Mouse (Mus musculus) lung, embryonic 16.5 days (tissue): ENCODE measurements around the gene Ehmt1. TPM values are rescaled to one million over a fixed set of nuclear protein-coding genes. Genes with fewer than 3 reads are reported as not detected.

Source experiments
- ATAC-seq: fragments of 200-750 bp; cut with Nextera tagmentation; 2 replicates; pipeline ENCODE4 v1.8.0; 2017; ENCODE audit warnings: low read depth, mild to moderate bottlenecking, moderate library complexity
- H3K27ac ChIP-seq: fragments of 300-500 bp; sonication (generic); 2 replicates; pipeline ENCODE4 v1.5.1; 2014; ENCODE audit warnings: mild to moderate bottlenecking, control low read depth, low read length
- H3K27me3 ChIP-seq: fragments of 300-500 bp; sonication (generic); 2 replicates; pipeline ENCODE4 v1.6.1; 2014; ENCODE audit warnings: low read depth, low read length, mixed read lengths; ENCODE audit not compliant: control insufficient read depth, insufficient read depth
- H3K36me3 ChIP-seq: fragments of 300-500 bp; sonication (generic); 2 replicates; pipeline ENCODE4 v1.6.1; 2014; ENCODE audit warnings: low read length; ENCODE audit not compliant: control insufficient read depth, insufficient read depth
- H3K4me1 ChIP-seq: fragments of 300-500 bp; sonication (generic); replicated peaks from 2 replicates; pipeline ENCODE4 v1.6.1; 2014; ENCODE audit warnings: low read length, mixed read lengths; ENCODE audit not compliant: control insufficient read depth, insufficient read depth
- H3K4me2 ChIP-seq: fragments of 300-500 bp; sonication (generic); 2 replicates; pipeline ENCODE4 v1.6.1; 2014; ENCODE audit warnings: low read depth, low read length, control low read depth
- H3K4me3 ChIP-seq: fragments of 300-500 bp; sonication (generic); 2 replicates; pipeline ENCODE4 v1.5.1; 2014; ENCODE audit warnings: mild to moderate bottlenecking, low read length, control low read depth
- H3K9ac ChIP-seq: fragments of 300-500 bp; sonication (generic); 2 replicates; pipeline ENCODE4 v1.6.1; 2014; ENCODE audit warnings: low read length, control low read depth
- H3K9me3 ChIP-seq: fragments of 300-500 bp; sonication (generic); 2 replicates; pipeline ENCODE4 v1.6.1; 2016; ENCODE audit warnings: low read length; ENCODE audit not compliant: control insufficient read depth
- WGBS: fragments of 180-500 bp; shearing (Covaris S2); extraction: QIAGEN DNeasy Blood & Tissue Kit; methylation state at CpG from one replicate; pipeline ENCODE4 v1.1.7; 2014; 5-methylcytosine and 5-hydroxymethylcytosine counted together
- polyA plus RNA-seq: library from polyadenylated mRNA; unstranded; fragments of >200 nt; fragmentation: Nextera tagmentation; extraction: Ambion mirVana; gene quantifications from 2 replicates; pipeline ENCODE4 v1.2.1, GENCODE M21; 2015

Gene Ehmt1
- polyA plus RNA-seq, 1 experiment from 2014 or later, result 73.6 TPM

DNA sequence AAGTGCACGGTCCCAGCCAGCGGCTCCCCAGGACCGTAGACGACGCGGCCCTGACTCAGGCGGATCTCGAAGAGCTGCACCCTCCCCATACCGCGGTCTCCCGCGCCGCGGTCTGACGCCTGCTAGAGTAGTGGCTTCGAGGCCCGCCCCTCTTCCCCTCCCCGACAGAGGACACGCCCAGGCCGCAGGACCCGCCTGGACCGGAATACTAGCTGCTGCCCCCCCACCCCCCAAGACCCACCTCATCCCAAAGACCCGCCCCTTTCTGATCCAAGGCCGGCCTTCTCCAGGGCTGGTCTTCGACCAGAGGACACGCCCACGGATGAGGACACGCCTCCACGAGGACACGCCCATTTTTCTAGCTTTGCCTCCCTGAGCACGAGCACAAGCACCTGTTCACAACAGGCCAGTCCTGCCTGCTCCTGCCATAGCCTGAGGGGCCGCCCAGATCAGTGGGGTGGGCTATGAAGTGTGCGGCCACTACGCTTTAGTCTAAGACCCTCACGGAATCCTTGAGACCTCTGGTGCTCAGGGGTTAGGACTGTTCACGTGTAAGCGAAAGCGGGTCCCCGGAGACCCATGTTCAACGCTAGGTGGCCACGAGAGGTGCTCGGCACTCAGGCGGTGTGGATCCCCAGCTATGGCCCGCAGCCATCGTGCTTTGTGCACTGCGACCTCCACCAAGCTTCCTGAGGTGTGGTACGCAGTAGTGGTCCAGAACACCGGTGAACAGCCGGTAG lies 15.8 kb upstream of the Ehmt1 start, which contains the start of gene Arrdc1:
Gene Arrdc1, minus strand, starts transcription at position 196 of the 740 bp plus-strand sequence.
- Histone ChIP-seq H3K27me3 (no peaks in the 10 kb centered on the region), H3K27ac (peak within 1 kb of the TSS; percentile 97), H3K4me2 (peak within 1 kb of the TSS; percentile 97), H3K4me3 (peak within 1 kb of the TSS; percentile 85), H3K9ac (peak within 1 kb of the TSS; percentile 90), H3K9me3 (no peaks in the 10 kb centered on the region), H3K36me3 (no peaks in the 10 kb centered on the region), H3K4me1 (peaks cover 8% of the 10 kb centered on the region)
- WGBS, result under 1% methylated on average over 48 of the region's 49 CpGs
- peak; percentile 95 for ATAC-seq

- 4% methylated on average over 18 of the region's 19 CpGs for WGBS
- H3K9ac ChIP-seq, result peak overlapping the region; percentile 90
- peak overlapping the region; percentile 97 for H3K27ac ChIP-seq
- H3K4me1 ChIP-seq, result peaks cover 12% of the 10 kb centered on the region
- peak overlapping the region; percentile 97 for H3K4me2 ChIP-seq
- ATAC-seq, result peak; percentile 64
- H3K9me3 ChIP-seq, result no peaks in the 10 kb centered on the region
- no peaks in the 10 kb centered on the region for H3K27me3 ChIP-seq
- no peaks in the 10 kb centered on the region for H3K36me3 ChIP-seq
- peak overlapping the region; percentile 85 for H3K4me3 ChIP-seq
Measured at GRCm38 (mm10) chr2:24934441-24934963, 15.1 kb upstream of the Ehmt1 start.

- H3K4me3 ChIP-seq, result no peak overlapping the region
- H3K27ac ChIP-seq, result peak overlapping the region; percentile 99
- no peaks in the 10 kb centered on the region for H3K27me3 ChIP-seq
- H3K36me3 ChIP-seq, result no peaks in the 10 kb centered on the region; the same call in 1 of the 2 replicates
- H3K4me1 ChIP-seq, result peaks cover 27% of the 10 kb centered on the region
- no peaks in the 10 kb centered on the region for H3K9me3 ChIP-seq
- ATAC-seq, result no peak
- H3K4me2 ChIP-seq, result no peak overlapping the region
- no peak overlapping the region for H3K9ac ChIP-seq
- WGBS, result 90% methylated on average over 5 of the region's 5 CpGs
Measured at GRCm38 (mm10) chr2:24929593-24929992, 10.2 kb upstream of the Ehmt1 start.

GRCm38 (mm10) chr2:24929119-24929518 lies 9.7 kb upstream of the Ehmt1 start:
- Histone ChIP-seq H3K27ac (peak overlapping the region; percentile 99), H3K9ac (no peak overlapping the region), H3K4me1 (peaks cover 24% of the 10 kb centered on the region), H3K4me3 (no peak overlapping the region), H3K36me3 (no peaks in the 10 kb centered on the region; the same call in 1 of the 2 replicates), H3K4me2 (no peak overlapping the region), H3K9me3 (no peaks in the 10 kb centered on the region), H3K27me3 (no peaks in the 10 kb centered on the region)
- 22% methylated on average over 2 of the region's 2 CpGs for WGBS
- ATAC-seq, result peak; percentile 56

DNA sequence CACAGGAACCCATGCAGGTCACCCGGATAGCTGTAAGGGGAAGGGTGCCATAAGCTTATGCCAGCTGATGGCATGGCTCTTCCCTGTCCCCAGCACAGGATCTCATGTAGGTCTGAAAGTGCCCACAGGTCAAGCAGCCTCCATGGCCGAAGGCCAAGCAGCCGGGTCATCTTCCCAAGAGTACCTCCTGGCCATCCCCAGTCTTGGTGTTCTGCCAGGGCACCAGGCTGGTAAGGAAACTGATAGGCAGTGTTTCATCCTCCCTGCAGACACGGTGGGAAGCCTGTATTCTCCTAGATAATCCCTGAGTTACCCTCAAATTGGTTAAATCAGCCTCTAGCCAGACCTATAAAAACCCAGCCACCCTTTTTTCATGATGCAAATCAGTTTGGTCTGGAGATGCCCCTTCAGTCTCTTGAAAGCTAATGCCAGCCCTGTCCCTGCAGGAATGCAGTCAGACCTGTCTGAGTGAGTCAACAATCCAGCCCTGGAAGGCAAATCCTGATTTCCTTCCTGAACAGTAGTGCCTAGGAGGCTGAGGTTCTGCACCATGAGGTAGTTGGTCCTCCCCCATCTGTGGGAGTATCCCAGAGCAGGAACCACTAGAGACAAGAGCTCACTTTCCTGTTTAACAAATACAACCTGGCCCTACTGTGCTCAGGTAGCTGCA lies 8.5 kb upstream of the Ehmt1 start:
- Histone ChIP-seq H3K27me3 (no peaks in the 10 kb centered on the region), H3K4me3 (peak overlapping the region; percentile 17), H3K4me2 (peak overlapping the region; percentile 49), H3K9me3 (no peaks in the 10 kb centered on the region), H3K36me3 (no peaks in the 10 kb centered on the region; the same call in 1 of the 2 replicates), H3K4me1 (peaks cover 24% of the 10 kb centered on the region), H3K27ac (peak overlapping the region; percentile 99), H3K9ac (peak overlapping the region; percentile 36; the same call in 1 of the 2 replicates)
- WGBS, result 48% methylated on average over 4 of the region's 4 CpGs
- peak; percentile 92 for ATAC-seq

DNA sequence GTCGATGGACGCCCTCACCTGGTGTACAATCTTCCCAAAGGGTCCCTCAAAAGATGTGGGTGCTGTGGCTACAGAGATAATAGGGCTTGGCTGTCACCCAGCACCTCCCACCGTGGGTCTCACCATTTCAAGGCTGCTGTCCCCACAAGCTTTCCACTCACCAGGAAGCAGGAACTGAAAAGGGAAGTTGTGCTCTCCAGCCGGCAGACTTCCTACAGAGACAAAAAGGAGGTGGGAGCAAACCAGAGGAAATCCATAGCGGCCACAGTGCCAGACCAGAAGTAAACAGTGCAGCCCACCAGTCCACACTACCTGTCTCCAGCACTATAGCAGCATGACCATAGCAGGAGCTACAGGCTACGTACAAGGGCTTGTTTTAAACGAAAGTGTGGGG lies 7.5 kb upstream of the Ehmt1 start:
- no peaks in the 10 kb centered on the region for H3K27me3 ChIP-seq
- no peak overlapping the region for H3K4me3 ChIP-seq
- H3K36me3 ChIP-seq, result no peaks in the 10 kb centered on the region; the same call in 1 of the 2 replicates
- no peaks in the 10 kb centered on the region for H3K9me3 ChIP-seq
- WGBS, result 35% methylated on average over 7 of the region's 7 CpGs
- peak overlapping the region; percentile 94 for H3K27ac ChIP-seq
- peak overlapping the region; percentile 49; the same call in 1 of the 2 replicates for H3K4me2 ChIP-seq
- ATAC-seq, result peak; percentile 3; the same call in 1 of the 2 replicates
- peaks cover 24% of the 10 kb centered on the region for H3K4me1 ChIP-seq
- peak overlapping the region; percentile 36 for H3K9ac ChIP-seq

DNA sequence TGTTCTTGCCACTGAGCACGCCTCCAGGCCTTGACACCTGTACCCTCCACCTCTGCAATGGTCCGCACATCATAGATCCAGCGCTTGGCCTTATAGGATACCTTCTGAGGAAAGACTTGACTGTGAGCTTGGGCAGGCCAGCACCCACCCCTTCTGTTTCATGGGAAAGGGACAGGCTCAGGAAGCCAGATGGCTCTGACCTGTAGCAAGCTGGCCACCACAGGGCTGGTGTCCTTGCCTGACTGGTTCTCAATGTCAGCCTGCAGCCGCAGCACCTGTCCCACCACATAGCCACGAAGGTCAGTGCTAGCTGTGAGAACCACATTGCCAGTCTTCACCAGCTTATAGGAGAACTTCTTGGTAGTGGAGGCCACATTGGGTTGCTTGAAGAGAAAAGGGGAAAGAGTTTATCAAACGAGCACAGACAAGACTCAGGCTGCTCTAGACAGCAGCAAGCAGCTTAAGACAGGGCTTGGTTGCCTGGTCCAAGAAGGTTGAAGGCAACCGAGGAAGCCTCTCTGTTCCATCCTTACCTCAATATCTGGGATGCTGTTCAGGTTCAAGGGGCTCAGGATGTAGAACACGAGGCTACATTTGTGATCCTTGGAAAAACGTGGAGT lies 7.0 kb upstream of the Ehmt1 start:
- Histone ChIP-seq H3K4me3 (no peak overlapping the region), H3K9ac (no peak overlapping the region), H3K4me1 (peaks cover 24% of the 10 kb centered on the region), H3K9me3 (no peaks in the 10 kb centered on the region), H3K36me3 (no peaks in the 10 kb centered on the region; the same call in 1 of the 2 replicates), H3K27me3 (no peaks in the 10 kb centered on the region), H3K4me2 (no peak overlapping the region), H3K27ac (peak overlapping the region; percentile 94)
- no peak for ATAC-seq
- 70% methylated on average over 9 of the region's 9 CpGs for WGBS

DNA sequence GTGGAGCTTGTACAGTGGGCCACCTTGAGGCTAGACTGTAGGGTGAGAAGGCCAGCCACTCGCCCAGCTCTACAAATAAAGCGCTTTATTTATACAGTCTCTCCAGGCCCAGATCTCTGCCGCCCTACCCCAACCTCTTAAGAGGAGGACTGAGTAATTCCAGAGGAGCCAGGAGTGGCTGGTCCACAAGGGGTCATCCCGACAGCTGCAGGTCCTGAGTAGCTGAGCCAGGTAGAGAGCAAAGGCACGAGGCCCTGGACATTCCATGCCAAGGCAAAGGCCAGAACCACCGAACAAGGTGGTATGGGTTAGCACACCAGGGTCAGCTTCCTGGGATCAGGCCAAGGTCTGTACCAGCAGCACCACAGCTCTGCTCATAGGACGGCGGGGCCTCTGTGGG lies 5.9 kb upstream of the Ehmt1 start:
- no peak overlapping the region for H3K4me2 ChIP-seq
- no peaks in the 10 kb centered on the region; the same call in 1 of the 2 replicates for H3K36me3 ChIP-seq
- H3K4me3 ChIP-seq, result no peak overlapping the region
- peaks cover 24% of the 10 kb centered on the region for H3K4me1 ChIP-seq
- no peaks in the 10 kb centered on the region for H3K27me3 ChIP-seq
- ATAC-seq, result peak; percentile 27; the same call in 1 of the 2 replicates
- H3K27ac ChIP-seq, result peak overlapping the region; percentile 56
- H3K9me3 ChIP-seq, result no peaks in the 10 kb centered on the region
- WGBS, result 67% methylated on average over 8 of the region's 8 CpGs
- no peak overlapping the region for H3K9ac ChIP-seq

DNA sequence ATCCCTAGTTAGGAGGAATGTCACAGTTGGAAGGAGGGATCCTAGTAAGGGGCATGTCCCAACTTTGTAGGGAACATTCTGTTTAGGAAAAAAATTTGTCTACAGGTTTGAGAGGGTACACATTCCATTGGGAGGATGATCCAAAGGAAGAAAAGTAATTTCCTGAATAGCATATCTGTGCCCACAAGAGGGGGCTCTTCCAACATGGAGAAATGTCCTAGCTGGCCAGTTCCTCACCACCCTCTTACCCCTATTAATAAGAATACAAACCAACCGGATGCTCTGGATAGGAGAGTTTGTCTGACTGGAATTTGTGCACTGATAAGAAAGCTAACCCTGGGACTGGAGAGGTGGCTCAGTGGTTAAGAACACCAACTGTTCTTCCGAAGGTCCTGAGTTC lies 4.1 kb upstream of the Ehmt1 start:
- ATAC-seq, result no peak

More for the DNA sequence above, 4.1 kb upstream of the Ehmt1 start:
- no peaks in the 10 kb centered on the region; the same call in 1 of the 2 replicates for H3K36me3 ChIP-seq
- no peaks in the 10 kb centered on the region for H3K27me3 ChIP-seq
- H3K4me2 ChIP-seq, result no peak overlapping the region
- peaks cover 20% of the 10 kb centered on the region for H3K4me1 ChIP-seq
- no peak overlapping the region for H3K9ac ChIP-seq
- H3K9me3 ChIP-seq, result no peaks in the 10 kb centered on the region
- WGBS, result 39% methylated on average over 2 of the region's 2 CpGs
- H3K27ac ChIP-seq, result no peak overlapping the region
- H3K4me3 ChIP-seq, result no peak overlapping the region
